Comparison of ENCODE assay signal across 9 mouse cellular contexts in the genomic region with DNA sequence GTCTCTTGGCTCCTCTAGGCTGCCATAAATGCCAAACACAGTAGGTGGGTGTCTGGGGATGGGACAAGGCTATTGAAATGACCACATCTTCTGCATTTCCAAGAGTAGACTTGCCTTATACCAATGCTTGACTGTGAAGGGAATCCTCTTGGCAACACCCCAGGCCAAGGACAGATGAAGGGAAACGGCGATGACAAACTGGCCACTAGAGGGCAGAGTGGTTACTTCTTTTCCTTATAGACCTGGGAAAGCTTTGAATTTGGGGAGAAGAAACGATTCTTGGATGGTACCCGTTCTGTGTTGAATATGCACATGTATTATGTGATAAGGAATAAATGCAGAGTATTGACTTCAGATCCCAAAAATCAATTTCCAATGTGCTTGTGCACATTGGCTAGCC. TPM values are rescaled to one million over a fixed set of nuclear protein-coding genes. Genes with fewer than 3 reads are reported as not detected.
DNase-seq lines count a peak whose midpoint lies in the region; ATAC-seq and TF ChIP-seq lines count a peak whose summit lies in the region.
"Had no signal": no experiment of that assay in that cellular context is flagged by ENCODE, and none has a peak within 500 bp of the region (broad histone marks: within the 10 kb centered on the region; RNA-seq: fewer than 3 reads in every experiment).

No protein-coding gene starts in this region.

- no peak for TF ChIP-seq POLR2A in bone marrow macrophage, adult 2 months (IDR thresholded peaks at IDR 0.05; ENCODE audit: borderline replicate concordance, low read depth, low read length)

- no peaks in the 10 kb centered on the region for H3K4me1 ChIP-seq in kidney, embryonic 16.5 days (ENCODE audit: insufficient read depth, low read length)
- H3K4me1 ChIP-seq in bone marrow macrophage, adult 2 months (ENCODE audit: control insufficient read depth, insufficient read depth, low read length): no peaks in the 10 kb centered on the region
- H3K4me1 ChIP-seq: embryonic facial prominence, embryonic 13.5 days had no signal

- H3K4me3 ChIP-seq in kidney, embryonic 16.5 days (ENCODE audit: low read length): no peak overlapping the region
- H3K4me3 ChIP-seq in bone marrow macrophage, adult 2 months (ENCODE audit: insufficient read depth, low read length): no peak overlapping the region
- H3K4me3 ChIP-seq: embryonic facial prominence, embryonic 13.5 days had no signal

- H3K9me3 ChIP-seq in kidney, embryonic 16.5 days (ENCODE audit: low read length): no peaks in the 10 kb centered on the region
- H3K9me3 ChIP-seq: embryonic facial prominence, embryonic 13.5 days had no signal

- no peak overlapping the region for H3K27ac ChIP-seq in kidney, embryonic 16.5 days (ENCODE audit: low read length)
- H3K27ac ChIP-seq in bone marrow macrophage, adult 2 months (ENCODE audit: insufficient read depth, low read depth, low read length): no peak overlapping the region
- H3K27ac ChIP-seq: embryonic facial prominence, embryonic 13.5 days had no signal

- peak; percentile 43 for DNase-seq in kidney, adult 11 months
- peak; percentile 46 for DNase-seq in hindlimb bud, embryonic 11.5 days (ENCODE audit: extremely low spot score, low read depth, low spot score)
- peak; percentile 81 to 84 for DNase-seq in left cerebral cortex, postnatal 10 days (ENCODE audit: extremely low spot score in 1 of 2, low spot score in 2 of 2)
- DNase-seq in neural tube, embryonic 10.5 days (ENCODE audit: extremely low spot score, low spot score): peak; percentile 68
- peak; percentile 56 for DNase-seq in thymus, postnatal 0 days (ENCODE audit: low spot score)

- ATAC-seq in kidney, embryonic 16.5 days (ENCODE audit: low FRiP score, low TSS enrichment): no peak
- ATAC-seq in erythroblast, adult 5-6 weeks (replicated peaks; ENCODE audit: low FRiP score, poor library complexity, severe bottlenecking): 0 out of 2 replicates have a peak, but pooled peaks have one; percentile 46

- no peak overlapping the region for H3K4me2 ChIP-seq in kidney, embryonic 16.5 days (replicated peaks; ENCODE audit: low read depth, low read length)
- H3K4me2 ChIP-seq: embryonic facial prominence, embryonic 13.5 days had no signal

- TF ChIP-seq CTCF in bone marrow macrophage, adult 2 months (IDR thresholded peaks at IDR 0.05; ENCODE audit: low read depth, low read length): peak; percentile 68

- WGBS in kidney, embryonic 16.5 days: 2% methylated on average over 4 of the region's 4 CpGs

- H3K27me3 ChIP-seq in kidney, embryonic 16.5 days (ENCODE audit: insufficient read depth, low read length): no peaks in the 10 kb centered on the region

- H3K36me3 ChIP-seq in kidney, embryonic 16.5 days (ENCODE audit: insufficient read depth, low read length): no peaks in the 10 kb centered on the region
- H3K36me3 ChIP-seq: embryonic facial prominence, embryonic 13.5 days had no signal

- intact Hi-C loops in left cerebral cortex, postnatal 10 days (cut with DNase I): loop anchor here (2.0 to 5.0 kb wide), 2 partner anchors 119 to 513 kb away; no protein-coding TSS in a partner anchor

- H3K9ac ChIP-seq in kidney, embryonic 16.5 days (replicated peaks; ENCODE audit: low read length): no peak overlapping the region
- H3K9ac ChIP-seq: embryonic facial prominence, embryonic 13.5 days had no signal

RNA-seq across cellular contexts. Expression of a gene that starts 50.8 kb away (rescaled TPM):
- 0.22 and 0.49 TPM in 2 replicates for polyA plus RNA-seq in kidney, embryonic 16.5 days (2015; fragmentation: Nextera tagmentation; extraction: Ambion mirVana)
- polyA plus RNA-seq in bone marrow macrophage, adult 2 months (2012; ENCODE audit: insufficient read depth, insufficient read length, missing spikeins): not detected in 2 replicates
- not detected in 2 replicates for total RNA-seq in erythroblast, adult 5-6 weeks (2015; ENCODE audit: low replicate concordance)
- not detected in 2 replicates for total RNA-seq in erythroblast, adult 5-6 weeks (2017; ENCODE audit: low replicate concordance)
- total RNA-seq in left cerebral cortex, postnatal 10 days (2021): 10 to 100 TPM; 22.5 to 22.8 TPM
- 0.06 TPM in 1 of 2 replicates, not detected in the other for polyA plus RNA-seq in thymus, postnatal 0 days (2015; fragmentation: Nextera tagmentation; extraction: Ambion mirVana)
